10 mouse cellular contexts compared by ENCODE assay signal in genomic region chr10:62527351-62527750, GRCm38 (mm10). TPM values are rescaled to one million over a fixed set of nuclear protein-coding genes. Genes with fewer than 3 reads are reported as not detected.
DNase-seq lines count a peak whose midpoint lies in the region; ATAC-seq lines count a peak whose summit lies in the region.
"Had no signal": no experiment of that assay in that cellular context is flagged by ENCODE, and none has a peak within 500 bp of the region (broad histone marks: within the 10 kb centered on the region; RNA-seq: fewer than 3 reads in every experiment).

Gene Srgn (minus strand): TSS chr10:62527451.

- DNase-seq in heart, adult 8-10 months (ENCODE audit: low spot score): no peak
- no peak for DNase-seq in spleen, postnatal 4 days (ENCODE audit: low spot score in 2 of 2)
- no peak for DNase-seq in left cerebral cortex, postnatal 14 days (ENCODE audit: low spot score in 2 of 2)
- DNase-seq in thymus, postnatal 10 days (ENCODE audit: low spot score in 2 of 2): no peak
- DNase-seq: cerebellum, postnatal 25 days had no signal

- H3K4me1 ChIP-seq in heart, embryonic 12.5 days (replicated peaks): peaks cover 5% of the 10 kb centered on the region; the same call in 1 of the 2 replicates
- H3K4me1 ChIP-seq in intestine, embryonic 16.5 days (ENCODE audit: control insufficient read depth, insufficient read depth, low read length): peaks cover 6% of the 10 kb centered on the region; the same call in 1 of the 2 replicates
- H3K4me1 ChIP-seq: neural tube, embryonic 13.5 days had no signal

- H3K4me2 ChIP-seq in heart, embryonic 12.5 days: no peak within 1 kb of the TSS
- no peak within 1 kb of the TSS for H3K4me2 ChIP-seq in intestine, embryonic 16.5 days (ENCODE audit: low read depth, low read length)
- H3K4me2 ChIP-seq: neural tube, embryonic 13.5 days had no signal

- H3K36me3 ChIP-seq in heart, embryonic 12.5 days: no peaks in the 10 kb centered on the region
- no peaks in the 10 kb centered on the region for H3K36me3 ChIP-seq in intestine, embryonic 16.5 days (ENCODE audit: control insufficient read depth, insufficient read depth, low read length)
- H3K36me3 ChIP-seq: neural tube, embryonic 13.5 days had no signal

- no peaks in the 10 kb centered on the region for H3K27me3 ChIP-seq in heart, embryonic 12.5 days (replicated peaks)
- no peaks in the 10 kb centered on the region for H3K27me3 ChIP-seq in intestine, embryonic 16.5 days (replicated peaks; ENCODE audit: control insufficient read depth, insufficient read depth, low read length)
- H3K27me3 ChIP-seq: neural tube, embryonic 13.5 days had no signal

- ATAC-seq in heart, embryonic 12.5 days (ENCODE audit: insufficient number of reproducible peaks, low FRiP score): no peak
- ATAC-seq in CD4-positive, CD25-positive, alpha-beta regulatory T cell, adult 4 months: no peak
- no peak for ATAC-seq in common myeloid progenitor, adult 5-6 weeks (replicated peaks; ENCODE audit: low read depth, poor library complexity, severe bottlenecking)
- no peak for ATAC-seq in intestine, embryonic 16.5 days

- 89% methylated on average over 14 of the region's 14 CpGs for WGBS in heart, embryonic 12.5 days
- WGBS in intestine, embryonic 16.5 days: 88% methylated on average over 14 of the region's 14 CpGs

- intact Hi-C loops in left cerebral cortex, postnatal 14 days (cut with DNase I): no loop called here

- H3K27ac ChIP-seq in heart, embryonic 12.5 days (ENCODE audit: poor library complexity, severe bottlenecking): no peak within 1 kb of the TSS
- H3K27ac ChIP-seq in intestine, embryonic 16.5 days (ENCODE audit: low read length): no peak within 1 kb of the TSS
- H3K27ac ChIP-seq: neural tube, embryonic 13.5 days had no signal

- H3K9ac ChIP-seq in heart, embryonic 12.5 days: no peak within 1 kb of the TSS
- H3K9ac ChIP-seq in intestine, embryonic 16.5 days (ENCODE audit: low read depth, low read length): no peak within 1 kb of the TSS
- H3K9ac ChIP-seq: neural tube, embryonic 13.5 days had no signal

- H3K9me3 ChIP-seq in heart, embryonic 12.5 days (replicated peaks): no peaks in the 10 kb centered on the region
- H3K9me3 ChIP-seq in intestine, embryonic 16.5 days (ENCODE audit: control insufficient read depth, low read length): no peaks in the 10 kb centered on the region
- H3K9me3 ChIP-seq: neural tube, embryonic 13.5 days had no signal

- H3K4me3 ChIP-seq in heart, embryonic 12.5 days: no peak within 1 kb of the TSS
- no peak within 1 kb of the TSS for H3K4me3 ChIP-seq in intestine, embryonic 16.5 days (ENCODE audit: low read length)
- H3K4me3 ChIP-seq: neural tube, embryonic 13.5 days had no signal

RNA-seq across cellular contexts. Expression of gene Srgn, which starts in this region (rescaled TPM):
- 10 to 100 TPM; 36.1 to 45.8 (median 37.8) TPM for total RNA-seq in heart, adult 8-10 months (2022)
- polyA plus RNA-seq in heart, embryonic 12.5 days (2016; fragmentation: Nextera tagmentation; extraction: Ambion mirVana): 6.0 and 8.5 TPM in 2 replicates
- polyA plus RNA-seq in CD4-positive, CD25-positive, alpha-beta regulatory T cell, adult 4 months (2017; shearing (Covaris generic)): 1,000 to 10,000 TPM; 1,323 to 1,460 TPM
- total RNA-seq in common myeloid progenitor, adult 5-6 weeks (2017): 1,072 and 1,492 TPM in 2 replicates
- polyA plus RNA-seq in intestine, embryonic 16.5 days (2015; fragmentation: Nextera tagmentation; extraction: Ambion mirVana): 15.1 and 15.5 TPM in 2 replicates
- total RNA-seq in left cerebral cortex, postnatal 14 days (2021): 10 to 100 TPM in 1 of 2 experiments, 1 to 10 TPM in 1; 9.7 to 11.1 TPM

Comparison
In these comparisons a context has a peak if more than half of its experiments do, and no peak if none do; other contexts are left out.
1. RNA of gene Srgn (total RNA-seq): 1,072 to 1,492 TPM in common myeloid progenitor, adult 5-6 weeks; 36.1 to 45.8 TPM in heart, adult 8-10 months and 9.7 to 11.1 TPM in left cerebral cortex, postnatal 14 days; every median in the first group is over 10 times any median in the second.
2. RNA of gene Srgn (polyA plus RNA-seq): 1,323 to 1,460 TPM in CD4-positive, CD25-positive, alpha-beta regulatory T cell, adult 4 months; 15.1 to 15.5 TPM in intestine, embryonic 16.5 days and 6.0 to 8.5 TPM in heart, embryonic 12.5 days; every median in the first group is over 10 times any median in the second.